Mouse (Mus musculus) embryonic facial prominence, embryonic 14.5 days (tissue): ENCODE measurements around the gene Gatad2b. TPM values are rescaled to one million over a fixed set of nuclear protein-coding genes. Genes with fewer than 3 reads are reported as not detected.
A peak's percentile ranks its signal among the peaks of the same experiment; 100 is the strongest.

Experiments used
- ATAC-seq: fragments of 200-750 bp; cut with Nextera tagmentation; 2 replicates; pipeline ENCODE4 v1.8.0; 2017; ENCODE audit warnings: low read depth, moderate number of reproducible peaks, moderate TSS enrichment
- DNase-seq: peaks from one replicate; pipeline ENCODE4 v3.0.0-alpha.2; 2015; ENCODE audit warnings: low spot score
- H3K27ac ChIP-seq: fragments of 300-500 bp; sonication (generic); replicated peaks from 2 replicates; pipeline ENCODE4 v1.5.1; 2014; ENCODE audit warnings: low read depth, mild to moderate bottlenecking, low read length, moderate library complexity
- H3K27me3 ChIP-seq: fragments of 300-500 bp; sonication (generic); replicated peaks from 2 replicates; pipeline ENCODE4 v1.6.1; 2014; ENCODE audit warnings: low read length; ENCODE audit not compliant: control insufficient read depth, insufficient read depth
- H3K36me3 ChIP-seq: fragments of 300-500 bp; sonication (generic); 2 replicates; pipeline ENCODE4 v1.6.1; 2014; ENCODE audit warnings: low read length, mixed read lengths; ENCODE audit not compliant: control insufficient read depth, insufficient read depth
- H3K4me1 ChIP-seq: fragments of 300-500 bp; sonication (generic); 2 replicates; pipeline ENCODE4 v1.6.1; 2014; ENCODE audit warnings: antibody characterized with exemption, low read length; ENCODE audit not compliant: control insufficient read depth, insufficient read depth
- H3K4me2 ChIP-seq: fragments of 300-500 bp; sonication (generic); 2 replicates; pipeline ENCODE4 v1.6.1; 2014; ENCODE audit warnings: low read depth, mild to moderate bottlenecking, low read length, moderate library complexity, mixed read lengths
- H3K4me3 ChIP-seq: fragments of 300-500 bp; sonication (generic); 2 replicates; pipeline ENCODE4 v1.5.1; 2014; ENCODE audit warnings: low read depth, mild to moderate bottlenecking, low read length
- H3K9ac ChIP-seq: fragments of 300-500 bp; sonication (generic); 2 replicates; pipeline ENCODE4 v1.6.1; 2014; ENCODE audit warnings: low read depth, mild to moderate bottlenecking, low read length, moderate library complexity, mixed read lengths
- H3K9me3 ChIP-seq: fragments of 300-500 bp; sonication (generic); 2 replicates; pipeline ENCODE4 v1.6.1; 2016; ENCODE audit warnings: low read length; ENCODE audit not compliant: control insufficient read depth
- WGBS: fragments of 180-500 bp; shearing (Covaris S2); extraction: QIAGEN DNeasy Blood & Tissue Kit; methylation state at CpG from one replicate; pipeline ENCODE4 v1.1.7; 2014; 5-methylcytosine and 5-hydroxymethylcytosine counted together
- polyA plus RNA-seq: library from polyadenylated mRNA; unstranded; fragments of >200 nt; fragmentation: Nextera tagmentation; extraction: Ambion mirVana; gene quantifications from 2 replicates; pipeline ENCODE4 v1.2.1, GENCODE M21; 2014

Gene Gatad2b
- polyA plus RNA-seq, 1 experiment from 2014 or later, result 13.4 TPM

- Histone ChIP-seq H3K36me3 (peaks cover 38% of the 10 kb centered on the region), H3K27ac (no peak overlapping the region), H3K4me1 (peaks cover 35% of the 10 kb centered on the region), H3K4me3 (no peak overlapping the region), H3K9me3 (no peaks in the 10 kb centered on the region), H3K4me2 (peak overlapping the region; percentile 98), H3K9ac (no peak overlapping the region), H3K27me3 (no peaks in the 10 kb centered on the region)
- WGBS, result 88% methylated on average over 10 of the region's 10 CpGs
- DNase-seq (no peak), ATAC-seq (no peak)
Observed at GRCm38 (mm10) chr3:90386817-90387216, 93.8 kb downstream of the Gatad2b start.

GRCm38 (mm10) chr3:90387483-90387882, 94.5 kb downstream of the Gatad2b start:
- no peaks in the 10 kb centered on the region for H3K9me3 ChIP-seq
- H3K4me3 ChIP-seq, result peak overlapping the region; percentile 77
- 41% methylated on average over 11 of the region's 11 CpGs for WGBS
- no peak for ATAC-seq
- H3K36me3 ChIP-seq, result peaks cover 45% of the 10 kb centered on the region
- H3K4me1 ChIP-seq, result peaks cover 35% of the 10 kb centered on the region
- H3K27me3 ChIP-seq, result no peaks in the 10 kb centered on the region
- H3K9ac ChIP-seq, result peak overlapping the region; percentile 86; the same call in 1 of the 2 replicates
- peak overlapping the region; percentile 98 for H3K4me2 ChIP-seq
- H3K27ac ChIP-seq, result no peak overlapping the region; the same call in 1 of the 2 replicates
- DNase-seq, result peak; percentile 32

GRCm38 (mm10) chr3:90388192-90388591, 95.2 kb downstream of the Gatad2b start:
- Histone ChIP-seq H3K9me3 (no peaks in the 10 kb centered on the region), H3K4me3 (peak overlapping the region; percentile 77), H3K36me3 (peaks cover 52% of the 10 kb centered on the region), H3K27ac (no peak overlapping the region), H3K27me3 (no peaks in the 10 kb centered on the region), H3K9ac (peak overlapping the region; percentile 86; the same call in 1 of the 2 replicates), H3K4me2 (peak overlapping the region; percentile 98), H3K4me1 (peaks cover 35% of the 10 kb centered on the region)
- 67% methylated on average over 4 of the region's 4 CpGs for whole genome bisulfite sequencing
- ATAC-seq (no peak), DNase-seq (no peak)

DNA sequence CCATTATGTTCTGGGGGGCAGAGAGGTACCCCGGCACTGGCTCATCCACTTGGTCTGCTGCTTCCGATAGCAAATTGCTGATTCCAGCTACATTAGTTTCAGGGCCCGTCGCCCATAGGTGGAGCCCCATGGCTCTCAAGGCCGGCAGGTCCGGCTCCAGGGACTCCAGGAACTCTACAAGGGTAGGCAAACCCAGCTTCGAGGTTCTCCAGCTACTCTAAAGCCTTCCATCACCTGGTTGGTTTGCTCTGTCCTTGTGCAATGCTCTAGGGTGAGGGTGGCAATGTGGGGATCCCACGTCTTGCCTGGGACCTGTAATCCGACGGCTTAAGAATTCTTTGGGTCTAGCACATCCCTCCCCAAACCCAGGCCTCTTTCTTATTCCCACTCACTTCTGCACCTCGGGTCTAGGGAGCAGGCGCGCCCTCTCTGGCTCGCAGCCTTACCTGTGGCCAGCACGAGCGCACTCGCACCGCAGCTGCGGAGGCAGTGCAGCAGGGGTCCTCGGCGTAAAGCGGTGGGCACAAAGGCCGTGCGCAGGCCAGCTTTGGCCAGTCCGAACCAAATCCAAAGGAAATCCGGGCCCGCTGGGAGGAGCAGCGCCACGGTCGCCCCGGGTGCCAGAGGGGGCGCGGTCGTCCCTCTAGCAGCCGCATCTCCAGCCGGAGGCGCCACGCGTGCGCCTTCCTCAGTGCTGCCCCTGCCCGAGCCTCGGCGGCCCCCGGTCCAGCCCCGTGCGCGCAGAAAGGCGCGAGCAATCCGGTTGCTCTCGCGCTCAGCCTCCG, 95.9 kb downstream of the Gatad2b start:
- ATAC-seq (peak; percentile 75), DNase-seq (peak; percentile 70)
- Histone ChIP-seq H3K4me3 (peak overlapping the region; percentile 77), H3K9me3 (no peaks in the 10 kb centered on the region), H3K4me1 (peaks cover 35% of the 10 kb centered on the region), H3K4me2 (peak overlapping the region; percentile 98), H3K36me3 (peaks cover 59% of the 10 kb centered on the region), H3K27ac (peak overlapping the region; percentile 92), H3K27me3 (no peaks in the 10 kb centered on the region), H3K9ac (peak overlapping the region; percentile 86)
- 3% methylated on average over 47 of the region's 53 CpGs for whole genome bisulfite sequencing

- DNase-seq, result peak; percentile 94
- H3K36me3 ChIP-seq, result peaks cover 63% of the 10 kb centered on the region
- peaks cover 35% of the 10 kb centered on the region for H3K4me1 ChIP-seq
- H3K27ac ChIP-seq, result peak within 1 kb of the TSS; percentile 92
- no peaks in the 10 kb centered on the region for H3K9me3 ChIP-seq
- H3K4me2 ChIP-seq, result peak within 1 kb of the TSS; percentile 98
- no peaks in the 10 kb centered on the region for H3K27me3 ChIP-seq
- under 1% methylated on average over 46 of the region's 55 CpGs for WGBS
- peak within 1 kb of the TSS; percentile 77 for H3K4me3 ChIP-seq
- H3K9ac ChIP-seq, result peak within 1 kb of the TSS; percentile 86
- peak; percentile 78 for ATAC-seq
Observed at GRCm38 (mm10) chr3:90389511-90390490, 96.8 kb downstream of the Gatad2b start, which contains the start of gene Slc27a3. Slc27a3 (minus strand) TSS chr3:90389938.

DNA sequence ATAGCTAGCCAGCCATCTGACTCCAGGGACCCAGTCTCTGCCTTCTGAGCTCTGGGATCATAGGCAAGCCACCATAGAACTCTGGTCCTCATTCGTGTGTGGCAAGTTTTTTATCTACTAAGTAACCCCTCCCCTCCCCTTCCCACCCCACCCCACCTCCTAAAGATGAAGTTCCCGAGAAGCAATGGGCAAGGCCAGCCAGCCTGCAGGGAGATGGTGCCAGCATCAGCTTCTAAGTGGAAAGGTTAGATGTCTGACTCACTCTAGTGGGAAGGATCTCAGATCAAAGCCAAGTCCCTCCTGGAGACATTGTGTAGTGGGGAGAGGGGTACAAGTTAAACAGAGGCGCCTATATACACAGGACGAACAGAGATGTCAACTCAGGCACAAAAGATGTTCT, 98.0 kb downstream of the Gatad2b start:
- ATAC-seq, result no peak
- H3K36me3 ChIP-seq, result peaks cover 66% of the 10 kb centered on the region
- peak overlapping the region; percentile 86; the same call in 1 of the 2 replicates for H3K9ac ChIP-seq
- no peaks in the 10 kb centered on the region for H3K9me3 ChIP-seq
- peak overlapping the region; percentile 92 for H3K27ac ChIP-seq
- peaks cover 35% of the 10 kb centered on the region for H3K4me1 ChIP-seq
- no peaks in the 10 kb centered on the region for H3K27me3 ChIP-seq
- no peak overlapping the region for H3K4me3 ChIP-seq
- 49% methylated on average over 4 of the region's 4 CpGs for WGBS
- no peak for DNase-seq
- H3K4me2 ChIP-seq, result peak overlapping the region; percentile 98

- no peaks in the 10 kb centered on the region for H3K9me3 ChIP-seq
- H3K4me1 ChIP-seq, result peaks cover 35% of the 10 kb centered on the region
- no peak overlapping the region for H3K27ac ChIP-seq
- peaks cover 66% of the 10 kb centered on the region for H3K36me3 ChIP-seq
- no peak overlapping the region for H3K9ac ChIP-seq
- 82% methylated on average over 8 of the region's 8 CpGs for WGBS
- DNase-seq, result no peak
- H3K27me3 ChIP-seq, result no peaks in the 10 kb centered on the region
- no peak overlapping the region for H3K4me2 ChIP-seq
- ATAC-seq, result no peak
- no peak overlapping the region for H3K4me3 ChIP-seq
Observed at GRCm38 (mm10) chr3:90391941-90392340, 99.0 kb downstream of the Gatad2b start.

DNA sequence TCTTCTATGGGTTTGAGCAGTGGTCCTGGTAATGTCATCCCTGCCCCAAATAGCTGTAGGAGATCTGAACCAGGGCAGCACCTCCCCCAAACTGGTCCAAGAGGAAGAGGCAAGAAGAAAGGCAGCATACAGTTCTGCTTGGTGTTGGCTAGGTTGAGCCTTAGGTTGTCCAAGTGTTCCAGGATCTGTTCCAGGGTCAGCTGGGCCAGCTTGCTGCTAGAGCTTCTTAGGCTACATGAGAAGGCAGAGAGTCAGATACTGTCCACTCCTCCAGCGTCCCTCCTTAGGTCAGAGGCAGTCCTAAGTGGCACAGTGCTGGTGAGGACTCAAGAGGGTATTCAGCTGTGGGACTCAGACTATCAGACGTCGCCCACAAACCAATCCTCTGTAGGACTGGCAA, 99.7 kb downstream of the Gatad2b start:
- peaks cover 69% of the 10 kb centered on the region for H3K36me3 ChIP-seq
- no peak overlapping the region for H3K27ac ChIP-seq
- no peak for DNase-seq

More for the DNA sequence above, 99.7 kb downstream of the Gatad2b start:
- no peaks in the 10 kb centered on the region for H3K27me3 ChIP-seq
- ATAC-seq, result no peak
- H3K9ac ChIP-seq, result no peak overlapping the region
- H3K9me3 ChIP-seq, result no peaks in the 10 kb centered on the region
- H3K4me1 ChIP-seq, result peaks cover 28% of the 10 kb centered on the region
- no peak overlapping the region for H3K4me3 ChIP-seq
- WGBS, result 90% methylated on average over 3 of the region's 3 CpGs
- H3K4me2 ChIP-seq, result no peak overlapping the region
